In genomic region chr7:16043861-16044435, GRCm38 (mm10) we compare ENCODE assay signal across 9 mouse cellular contexts. TPM values are rescaled to one million over a fixed set of nuclear protein-coding genes. Genes with fewer than 3 reads are reported as not detected.
A peak's percentile ranks its signal among the peaks of the same experiment; 100 is the strongest.
DNase-seq lines count a peak whose midpoint lies in the region; ATAC-seq and TF ChIP-seq lines count a peak whose summit lies in the region.
"Had no signal": no experiment of that assay in that cellular context is flagged by ENCODE, and none has a peak within 500 bp of the region (broad histone marks: within the 10 kb centered on the region; RNA-seq: fewer than 3 reads in every experiment).

No protein-coding gene starts in this region.

- H3K27ac ChIP-seq in lung, embryonic 15.5 days, result no peak overlapping the region
- peak overlapping the region; percentile 96 for H3K27ac ChIP-seq in embryonic facial prominence, embryonic 14.5 days (replicated peaks; ENCODE audit: low read depth, low read length)
- H3K27ac ChIP-seq in limb, embryonic 12.5 days, result peak overlapping the region; percentile 99
- peak overlapping the region; percentile 38 for H3K27ac ChIP-seq in small intestine, adult 2 months (ENCODE audit: insufficient read depth, low read depth, low read length)

- H3K9me3 ChIP-seq in lung, embryonic 15.5 days, result no peaks in the 10 kb centered on the region
- H3K9me3 ChIP-seq in embryonic facial prominence, embryonic 14.5 days (ENCODE audit: control insufficient read depth, low read length), result no peaks in the 10 kb centered on the region
- H3K9me3 ChIP-seq in limb, embryonic 12.5 days, result no peaks in the 10 kb centered on the region

- no peak overlapping the region for H3K9ac ChIP-seq in lung, embryonic 15.5 days
- peak overlapping the region; percentile 49; the same call in 1 of the 2 replicates for H3K9ac ChIP-seq in embryonic facial prominence, embryonic 14.5 days (ENCODE audit: low read depth, low read length)
- H3K9ac ChIP-seq in limb, embryonic 12.5 days (replicated peaks), result peak overlapping the region; percentile 47

- no peak for TF ChIP-seq CTCF in small intestine, adult 2 months (IDR thresholded peaks at IDR 0.05; ENCODE audit: extremely low read depth, insufficient read length, insufficient replicate concordance, low read depth, low read length)

- 44% methylated on average over 3 of the region's 3 CpGs for WGBS in lung, embryonic 15.5 days
- WGBS in embryonic facial prominence, embryonic 14.5 days, result 14% methylated on average over 3 of the region's 3 CpGs
- 17% methylated on average over 3 of the region's 3 CpGs for WGBS in limb, embryonic 12.5 days
- 38% methylated on average over 3 of the region's 3 CpGs for WGBS in small intestine, adult 2 months

- no peak for ATAC-seq in lung, embryonic 15.5 days (ENCODE audit: borderline replicate concordance, extremely low read depth, low FRiP score, low TSS enrichment)
- ATAC-seq in embryonic facial prominence, embryonic 14.5 days (ENCODE audit: low read depth), result no peak
- ATAC-seq in limb, embryonic 12.5 days (ENCODE audit: insufficient number of reproducible peaks, insufficient read depth, low FRiP score, low TSS enrichment, low read depth), result no peak
- ATAC-seq in erythroid progenitor cell, adult 5-6 weeks (replicated peaks; ENCODE audit: low FRiP score, poor library complexity, severe bottlenecking), result no peak

- 0 out of 2 replicates have a peak overlapping the region, but pooled peaks have one; percentile 4 for H3K4me2 ChIP-seq in lung, embryonic 15.5 days
- H3K4me2 ChIP-seq in embryonic facial prominence, embryonic 14.5 days (ENCODE audit: low read depth, low read length), result peak overlapping the region; percentile 63
- peak overlapping the region; percentile 86 for H3K4me2 ChIP-seq in limb, embryonic 12.5 days

- H3K4me3 ChIP-seq in lung, embryonic 15.5 days, result no peak overlapping the region
- no peak overlapping the region for H3K4me3 ChIP-seq in embryonic facial prominence, embryonic 14.5 days (ENCODE audit: low read depth, low read length)
- H3K4me3 ChIP-seq in limb, embryonic 12.5 days (replicated peaks), result peak overlapping the region; percentile 20; the same call in 1 of the 2 replicates
- H3K4me3 ChIP-seq in small intestine, adult 2 months (ENCODE audit: low read depth, low read length), result no peak overlapping the region

- H3K4me1 ChIP-seq in lung, embryonic 15.5 days, result peaks cover 31% of the 10 kb centered on the region
- peaks cover 31% of the 10 kb centered on the region for H3K4me1 ChIP-seq in embryonic facial prominence, embryonic 14.5 days (ENCODE audit: control insufficient read depth, insufficient read depth, low read length)
- H3K4me1 ChIP-seq in limb, embryonic 12.5 days (replicated peaks), result peaks cover 35% of the 10 kb centered on the region
- H3K4me1 ChIP-seq in small intestine, adult 2 months (ENCODE audit: control insufficient read depth, insufficient read depth, insufficient read length, low read length), result peaks cover 33% of the 10 kb centered on the region

- no peaks in the 10 kb centered on the region for H3K27me3 ChIP-seq in lung, embryonic 15.5 days
- H3K27me3 ChIP-seq in embryonic facial prominence, embryonic 14.5 days (replicated peaks; ENCODE audit: control insufficient read depth, insufficient read depth, low read length), result no peaks in the 10 kb centered on the region
- no peaks in the 10 kb centered on the region for H3K27me3 ChIP-seq in limb, embryonic 12.5 days
- no peaks in the 10 kb centered on the region for H3K27me3 ChIP-seq in small intestine, adult 2 months (ENCODE audit: control insufficient read depth, insufficient read depth, low read length)

- no peak for TF ChIP-seq POLR2A in small intestine, adult 2 months (IDR thresholded peaks at IDR 0.05; ENCODE audit: low read depth, low read length)

- H3K36me3 ChIP-seq in lung, embryonic 15.5 days, result peaks cover 4% of the 10 kb centered on the region; the same call in 1 of the 2 replicates
- peaks cover 7% of the 10 kb centered on the region; the same call in 1 of the 2 replicates for H3K36me3 ChIP-seq in embryonic facial prominence, embryonic 14.5 days (ENCODE audit: control insufficient read depth, insufficient read depth, low read length)
- H3K36me3 ChIP-seq in limb, embryonic 12.5 days, result no peaks in the 10 kb centered on the region
- H3K36me3 ChIP-seq in small intestine, adult 2 months (ENCODE audit: control insufficient read depth, insufficient read depth, low read length), result no peaks in the 10 kb centered on the region

- intact Hi-C loops in left cerebral cortex, postnatal 25 days (cut with DNase I), result no loop called here

- DNase-seq in lung, adult 18-20 months, result no peak
- DNase-seq in embryonic facial prominence, embryonic 14.5 days (ENCODE audit: low spot score), result no peak
- no peak for DNase-seq in left cerebral cortex, postnatal 25 days (ENCODE audit: low spot score in 2 of 2)
- DNase-seq in thymus, postnatal 0 days (ENCODE audit: low spot score), result no peak
- DNase-seq: adrenal gland, adult 8-10 months had no signal

RNA-seq across cellular contexts. Expression of gene Bicra, which starts 3.8 kb away (rescaled TPM):
- polyA plus RNA-seq in lung, embryonic 15.5 days (2015; fragmentation: Nextera tagmentation; extraction: Ambion mirVana), result 5.8 and 8.0 TPM in 2 replicates
- polyA plus RNA-seq in embryonic facial prominence, embryonic 14.5 days (2014; fragmentation: Nextera tagmentation; extraction: Ambion mirVana), result 6.7 and 7.7 TPM in 2 replicates
- 9.0 and 9.4 TPM in 2 replicates for polyA plus RNA-seq in limb, embryonic 12.5 days (2016; fragmentation: Nextera tagmentation; extraction: Ambion mirVana)
- 18.7 and 31.0 TPM in 2 replicates for polyA plus RNA-seq in small intestine, adult 2 months (2012; rRNA removed)
- total RNA-seq in erythroid progenitor cell, adult 5-6 weeks (2015; ENCODE audit: low replicate concordance), result 5.4 and 16.6 TPM in 2 replicates
- total RNA-seq in erythroid progenitor cell, adult 5-6 weeks (2017; ENCODE audit: low replicate concordance), result 1.9 and 2.0 TPM in 2 replicates
- total RNA-seq in left cerebral cortex, postnatal 25 days (2021), result 10 to 100 TPM; 12.6 to 14.3 TPM
- 2.9 and 4.9 TPM in 2 replicates for polyA plus RNA-seq in thymus, postnatal 0 days (2015; fragmentation: Nextera tagmentation; extraction: Ambion mirVana)

RNA-seq across cellular contexts. Expression of gene Zfp541, which starts 17.7 kb away (rescaled TPM):
- polyA plus RNA-seq in lung, embryonic 15.5 days (2015; fragmentation: Nextera tagmentation; extraction: Ambion mirVana), result 0.04 TPM in 1 of 2 replicates, not detected in the other
- 0.07 and 0.24 TPM in 2 replicates for polyA plus RNA-seq in embryonic facial prominence, embryonic 14.5 days (2014; fragmentation: Nextera tagmentation; extraction: Ambion mirVana)
- 0.08 TPM in 1 of 2 replicates, not detected in the other for polyA plus RNA-seq in limb, embryonic 12.5 days (2016; fragmentation: Nextera tagmentation; extraction: Ambion mirVana)
- polyA plus RNA-seq in small intestine, adult 2 months (2012; rRNA removed), result not detected in 2 replicates
- not detected in 2 replicates for total RNA-seq in erythroid progenitor cell, adult 5-6 weeks (2015; ENCODE audit: low replicate concordance)
- not detected in 2 replicates for total RNA-seq in erythroid progenitor cell, adult 5-6 weeks (2017; ENCODE audit: low replicate concordance)
- under 1 TPM; 0.50 TPM for total RNA-seq in left cerebral cortex, postnatal 25 days (2021)
- 0.13 and 0.36 TPM in 2 replicates for polyA plus RNA-seq in thymus, postnatal 0 days (2015; fragmentation: Nextera tagmentation; extraction: Ambion mirVana)

RNA-seq across cellular contexts. Expression of gene Napa, which starts 54.3 kb away (rescaled TPM):
- 168 and 178 TPM in 2 replicates for polyA plus RNA-seq in lung, embryonic 15.5 days (2015; fragmentation: Nextera tagmentation; extraction: Ambion mirVana)
- 190 and 203 TPM in 2 replicates for polyA plus RNA-seq in embryonic facial prominence, embryonic 14.5 days (2014; fragmentation: Nextera tagmentation; extraction: Ambion mirVana)
- 181 and 202 TPM in 2 replicates for polyA plus RNA-seq in limb, embryonic 12.5 days (2016; fragmentation: Nextera tagmentation; extraction: Ambion mirVana)
- polyA plus RNA-seq in small intestine, adult 2 months (2012; rRNA removed), result 82.7 and 139 TPM in 2 replicates
- 282 and 315 TPM in 2 replicates for total RNA-seq in erythroid progenitor cell, adult 5-6 weeks (2015; ENCODE audit: low replicate concordance)
- 141 and 162 TPM in 2 replicates for total RNA-seq in erythroid progenitor cell, adult 5-6 weeks (2017; ENCODE audit: low replicate concordance)
- 100 to 1,000 TPM; 264 to 272 TPM for total RNA-seq in left cerebral cortex, postnatal 25 days (2021)
- 152 and 172 TPM in 2 replicates for polyA plus RNA-seq in thymus, postnatal 0 days (2015; fragmentation: Nextera tagmentation; extraction: Ambion mirVana)

Comparison
In these comparisons a context has a peak if more than half of its experiments do, and no peak if none do; other contexts are left out.
1. H3K4me2 ChIP-seq: peak in every context shown above with its lines; median percentile 86 in limb, embryonic 12.5 days; 63 in embryonic facial prominence, embryonic 14.5 days; 4 in lung, embryonic 15.5 days.